Mouse (Mus musculus) thymus, postnatal 4 days (tissue): Measurements from ENCODE around the gene Lrmp.
"Not testable (repeated sequence)": the region's sequence is repeated elsewhere in the genome, so short reads cannot be mapped to it uniquely, and the experiment has no call there.

Experiments used
- DNase-seq: peaks from one replicate; pipeline ENCODE4 v3.0.0; 2021

The Lrmp gene

GRCm38 (mm10) chr6:145105439-145105838 lies 10.0 kb upstream of the Lrmp start:
- peak; percentile 29 for DNase-seq

GRCm38 (mm10) chr6:145106163-145106842 lies 9.2 kb upstream of the Lrmp start:
- DNase-seq = no peak

- no peak for DNase-seq
These were observed 4.7 kb upstream of the Lrmp start for GRCm38 (mm10) chr6:145110786-145111185.

GRCm38 (mm10) chr6:145112865-145113264 lies 2.6 kb upstream of the Lrmp start:
- DNase-seq = no peak

DNA sequence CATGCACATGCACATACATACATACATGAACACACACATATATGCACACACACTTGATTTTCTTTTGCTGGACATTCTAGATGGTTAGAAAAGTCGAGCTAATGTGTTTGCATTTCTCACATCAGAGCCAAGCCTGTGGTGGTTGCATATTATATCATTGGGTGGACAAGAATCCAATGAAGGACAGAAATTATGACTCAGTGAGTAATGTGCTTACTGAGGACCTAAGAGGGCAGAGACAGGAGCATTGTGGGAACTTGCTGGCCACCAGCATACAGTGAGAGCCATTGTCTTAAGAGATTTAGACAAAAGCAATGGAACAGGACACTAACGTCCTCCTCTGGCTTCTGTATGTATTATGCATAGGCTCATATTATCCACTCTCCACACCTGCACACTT lies 892 bp upstream of the Lrmp start:
- no peak for DNase-seq

DNA sequence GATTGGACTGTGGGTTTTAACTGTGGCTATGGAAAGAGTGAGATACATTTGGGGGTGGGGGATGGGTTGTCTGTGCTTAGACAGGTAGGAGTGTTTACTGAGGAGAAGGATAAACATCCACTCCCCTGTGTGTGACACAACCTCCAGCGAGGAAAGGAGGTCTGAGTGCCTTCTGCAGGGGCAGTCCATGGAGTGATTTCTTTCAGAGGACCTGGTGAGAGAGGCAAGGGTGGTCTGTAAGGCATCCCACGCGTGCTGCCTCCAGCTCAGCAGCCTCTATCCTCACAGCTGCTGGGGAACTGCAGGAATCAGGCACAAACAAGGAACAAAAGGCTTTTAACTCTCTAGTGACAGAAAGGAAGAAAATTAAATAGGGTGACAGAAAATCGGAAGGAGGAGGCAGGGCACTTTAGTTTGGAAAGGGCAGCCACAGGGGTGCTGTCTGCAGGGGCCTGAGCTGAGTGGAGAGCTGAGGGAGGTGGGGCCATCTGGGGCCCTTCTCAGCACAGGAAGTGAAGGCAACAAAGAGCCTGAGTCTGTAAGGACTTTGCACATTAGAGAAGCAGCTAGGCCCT lies 732 bp downstream of the Lrmp start:
- peak; percentile 69 for DNase-seq

DNA sequence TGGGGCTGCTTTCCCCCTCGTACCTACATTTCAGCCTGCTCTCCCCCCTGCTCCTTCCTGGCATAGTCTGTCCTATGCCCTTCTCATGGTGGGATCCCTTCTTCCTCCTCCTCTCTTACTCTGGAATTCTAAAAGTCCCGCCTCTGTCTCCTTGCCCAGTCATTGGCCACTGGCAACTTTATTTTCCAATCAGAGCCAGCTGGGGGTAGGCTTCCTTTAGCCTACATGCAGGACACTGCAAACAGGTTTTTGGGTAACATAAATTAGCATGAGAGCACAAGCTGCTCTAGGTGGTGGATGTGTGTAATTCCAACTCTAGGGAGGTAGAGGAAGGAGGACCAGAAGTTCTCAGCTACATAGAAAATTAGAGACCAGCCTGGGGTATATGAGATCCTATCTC lies 4.6 kb downstream of the Lrmp start:
- no peak for DNase-seq

DNA sequence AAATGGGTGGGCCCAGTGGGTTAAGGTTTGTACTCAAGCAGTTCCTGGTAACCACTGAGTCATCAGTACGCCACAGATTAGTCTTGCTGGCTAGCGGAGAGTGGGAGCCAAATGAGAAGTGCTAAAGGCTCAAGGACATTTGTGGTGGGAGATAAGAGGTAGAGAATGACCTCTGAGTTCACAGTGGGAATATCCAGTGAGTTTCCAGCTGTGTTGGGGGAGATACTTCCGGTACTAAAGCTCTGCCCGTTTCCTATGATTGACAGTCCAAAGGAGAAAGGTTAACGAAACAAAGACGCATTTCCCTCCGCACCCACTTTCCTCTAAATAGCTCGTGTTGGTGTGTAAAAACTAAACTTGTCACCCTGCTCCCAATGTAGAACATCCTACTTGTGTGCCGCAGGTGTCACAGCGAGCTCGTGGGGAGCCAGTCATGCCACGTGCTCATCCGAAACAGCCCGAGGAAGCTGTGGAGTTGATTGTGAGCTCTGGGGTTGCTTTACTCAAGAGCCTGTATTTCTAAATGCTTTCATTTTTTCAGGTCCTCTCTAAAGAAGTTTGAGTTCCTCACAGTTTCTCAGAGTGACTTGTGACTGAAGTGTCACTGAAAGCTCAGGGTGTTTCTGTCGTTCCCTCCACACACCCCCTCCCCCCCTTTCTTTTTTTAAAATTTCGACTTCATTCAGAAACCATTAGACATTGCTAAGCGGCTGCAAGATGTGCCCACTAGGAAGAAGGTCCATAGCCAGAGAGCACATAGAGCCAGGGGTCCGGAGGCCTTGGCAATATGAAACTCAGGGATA lies 5.5 kb downstream of the Lrmp start:
- DNase-seq = peak; percentile 74

GRCm38 (mm10) chr6:145121590-145122420 lies 6.4 kb downstream of the Lrmp start:
- peak; percentile 76 for DNase-seq

DNA sequence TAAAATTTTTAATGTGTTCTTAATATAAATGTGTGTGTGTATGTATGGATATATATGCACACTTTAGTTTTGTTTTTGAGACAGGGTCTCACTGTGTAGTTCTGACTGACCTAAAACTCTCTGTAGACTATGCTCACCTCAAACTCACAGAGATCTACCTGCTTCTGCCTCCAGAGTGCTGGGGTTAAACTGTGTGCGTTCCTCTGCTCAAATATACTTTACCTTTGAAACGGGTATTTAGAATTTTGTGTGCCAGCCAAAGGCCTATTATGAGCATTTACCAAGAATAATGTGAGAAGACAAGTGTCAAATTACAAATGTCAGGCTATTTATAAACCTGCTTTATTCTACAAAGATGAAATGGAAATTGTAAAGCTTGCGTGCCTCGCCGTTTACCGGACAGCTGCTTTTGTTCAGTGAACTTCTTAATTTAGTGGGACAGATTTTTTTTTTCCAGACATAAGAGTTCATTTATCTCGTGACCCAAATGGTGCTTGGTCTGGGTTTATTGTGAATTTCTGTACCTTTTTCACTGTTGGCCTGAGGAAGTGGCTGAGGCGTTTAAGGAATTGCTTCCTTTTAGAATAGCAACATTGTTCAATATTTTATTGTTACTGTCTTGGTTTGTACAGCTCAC lies 7.1 kb downstream of the Lrmp start:
- DNase-seq = no peak

GRCm38 (mm10) chr6:145123136-145124060 lies 7.9 kb downstream of the Lrmp start:
- DNase-seq = peak; percentile 56

GRCm38 (mm10) chr6:145124621-145125020 lies 9.2 kb downstream of the Lrmp start:
- no peak for DNase-seq

DNA sequence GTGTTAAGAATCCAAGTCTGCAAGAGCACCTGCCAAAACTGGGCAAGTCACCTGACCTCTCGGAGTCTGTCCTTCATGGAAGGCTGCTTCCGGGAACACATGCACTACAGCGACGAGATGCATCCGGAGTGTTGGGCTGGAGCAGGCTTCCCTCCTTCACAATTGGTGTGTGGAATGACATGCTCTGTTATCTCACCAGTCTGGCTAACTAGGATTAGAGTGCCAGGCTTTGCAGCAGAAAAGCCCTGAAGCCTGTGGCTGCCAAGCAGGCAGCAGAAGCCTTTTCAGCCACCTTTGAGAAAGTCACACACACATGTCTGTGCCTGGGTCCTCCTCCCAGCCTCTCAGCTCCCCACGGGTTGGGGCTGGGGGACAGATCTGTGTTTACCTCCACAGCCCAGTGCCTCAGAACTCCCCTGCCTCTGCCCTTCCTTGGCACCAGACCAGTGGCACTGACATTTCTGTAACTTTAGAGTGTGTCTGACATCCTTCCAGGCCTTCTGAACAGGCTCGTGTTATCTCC lies 10.2 kb downstream of the Lrmp start:
- peak; percentile 27 for DNase-seq

- DNase-seq = peak; percentile 45
These were observed 12.2 kb downstream of the Lrmp start for GRCm38 (mm10) chr6:145127652-145128051.

DNA sequence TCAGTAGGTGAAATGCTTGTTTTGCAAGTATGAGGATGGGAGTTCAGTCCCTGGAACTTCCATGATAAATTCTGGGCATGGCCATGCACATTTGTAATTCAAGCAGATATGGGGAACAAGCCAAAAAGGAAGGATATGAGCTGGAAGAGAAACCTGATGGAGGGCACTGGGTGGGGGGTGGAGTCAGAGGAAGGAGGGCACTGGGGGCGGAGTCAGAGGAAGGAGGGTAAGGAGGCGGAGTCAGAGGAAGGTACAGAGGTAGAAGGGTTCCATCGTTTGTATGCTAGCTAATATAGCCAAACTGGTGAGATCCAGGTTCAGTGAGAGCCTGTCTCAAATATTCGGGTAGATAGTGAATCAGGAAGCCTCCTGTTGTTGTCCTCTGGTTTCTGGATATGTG lies 14.1 kb downstream of the Lrmp start:
- peak; percentile 48 for DNase-seq

- no peak for DNase-seq
These were observed 16.5 kb downstream of the Lrmp start for GRCm38 (mm10) chr6:145131991-145132390.

DNA sequence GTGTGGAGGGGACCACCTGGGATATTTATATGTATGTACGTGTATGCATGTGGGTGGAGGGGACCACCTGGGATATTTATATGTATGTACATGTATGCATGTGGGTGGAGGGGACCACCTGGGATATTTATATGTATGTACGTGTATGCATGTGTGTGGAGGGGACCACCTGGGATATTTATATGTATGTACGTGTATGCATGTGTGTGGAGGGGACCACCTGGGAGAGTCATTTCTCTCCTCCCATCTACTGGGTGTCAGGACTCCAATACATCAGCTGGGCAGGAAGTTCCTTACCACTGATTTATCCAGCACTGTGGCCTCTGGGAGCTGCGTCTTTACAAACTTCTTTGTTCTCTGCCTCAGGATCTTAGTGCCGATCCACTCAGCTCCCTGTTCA lies 17.5 kb downstream of the Lrmp start:
- DNase-seq = not testable (repeated sequence)

GRCm38 (mm10) chr6:145135295-145135694 lies 19.8 kb downstream of the Lrmp start:
- DNase-seq = no peak

- DNase-seq = no peak
These were observed 20.4 kb downstream of the Lrmp start for GRCm38 (mm10) chr6:145135804-145136203.

DNA sequence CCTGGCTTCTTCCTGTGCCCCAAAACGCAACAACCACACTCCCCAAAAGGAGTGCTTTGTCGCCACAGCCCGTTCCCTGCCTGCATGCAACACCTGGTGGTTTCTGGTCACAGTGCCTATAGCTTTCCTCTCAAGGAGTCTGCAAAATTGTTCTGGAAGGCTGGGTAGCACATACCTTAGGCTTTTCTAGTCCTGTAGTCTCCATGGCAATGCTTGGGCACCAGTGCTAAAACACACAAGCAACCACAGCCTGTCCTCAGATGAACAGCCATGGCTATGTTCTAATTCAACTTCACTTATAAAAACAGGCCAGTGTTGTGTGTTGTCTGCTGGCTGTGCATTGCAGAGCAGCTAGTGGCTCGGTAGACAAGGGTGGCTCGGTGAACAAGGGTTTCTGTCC lies 21.4 kb downstream of the Lrmp start:
- DNase-seq = no peak

- no peak for DNase-seq
These were observed 23.8 kb downstream of the Lrmp start for GRCm38 (mm10) chr6:145139236-145139635.
